Mouse (Mus musculus) CD4-positive helper T cell, adult 2 months (primary cell): ENCODE measurements at regions not wholly inside any gene's neighbourhood (a gene's known extent, or its start where the extent isn't known, plus 50 kb on each side); places are given as distances from the start of the nearest gene placed in this dataset.
A peak's percentile ranks its signal among the peaks of the same experiment; 100 is the strongest.

Source experiments
- DNase-seq: peaks from one replicate; pipeline ENCODE4 v3.0.0-alpha.2; 2012; ENCODE audit warnings: low read depth, missing footprints, low spot score

GRCm38 (mm10) chr3:60411746-60412145 is 60.9 kb upstream of the Mbnl1 start:
- DNase-seq = no peak

GRCm38 (mm10) chr3:60412206-60412605 is 60.4 kb upstream of the Mbnl1 start:
- no peak for DNase-seq

GRCm38 (mm10) chr3:60413749-60414148 is 58.9 kb upstream of the Mbnl1 start:
- peak; percentile 84 for DNase-seq

- DNase-seq = no peak
Measured at GRCm38 (mm10) chr3:60417001-60417400, 55.6 kb upstream of the Mbnl1 start.

GRCm38 (mm10) chr3:60418652-60419051 is 54.0 kb upstream of the Mbnl1 start:
- no peak for DNase-seq

- DNase-seq = peak; percentile 46
Measured at GRCm38 (mm10) chr3:60419216-60419615, 53.4 kb upstream of the Mbnl1 start.
